Mouse (Mus musculus) E14TG2a.4 (cell line): ENCODE measurements at regions not wholly inside any gene's neighbourhood (a gene's known extent, or its start where the extent isn't known, plus 50 kb on each side); places are given as distances from the start of the nearest gene placed in this dataset.

ENCODE experiments used
- H3K27me3 ChIP-seq: 2 replicates; pipeline ENCODE4 v1.6.1; 2014; ENCODE audit warnings: low read length, control low read depth; ENCODE audit not compliant: insufficient read depth
- H3K36me3 ChIP-seq: 2 replicates; pipeline ENCODE4 v1.6.1; 2014; ENCODE audit warnings: low read length, control low read depth; ENCODE audit not compliant: insufficient read depth
- H3K4me1 ChIP-seq: replicated peaks from 2 replicates; pipeline ENCODE4 v1.6.1; 2014; ENCODE audit warnings: low read depth, low read length, control low read depth
- H3K4me3 ChIP-seq: replicated peaks from 2 replicates; pipeline ENCODE4 v1.5.1; 2014; ENCODE audit warnings: mild to moderate bottlenecking, low read length
- H3K9me3 ChIP-seq: 2 replicates; pipeline ENCODE4 v1.6.1; 2014; ENCODE audit warnings: low read length, control low read depth
- CTCF ChIP-seq: conservative IDR thresholded peaks from 2 replicates; pipeline ENCODE4 v1.5.1; 2014; ENCODE audit warnings: low read length
- NANOG ChIP-seq: IDR thresholded peaks from 2 replicates; pipeline ENCODE4 v1.6.1; 2014; ENCODE audit warnings: borderline replicate concordance, low read length, mixed read lengths
- POU5F1 ChIP-seq: IDR thresholded peaks from 2 replicates; pipeline ENCODE4 v1.6.1; 2014; ENCODE audit warnings: low read length, borderline replicate concordance

- H3K4me3 ChIP-seq = no peak overlapping the region
- peaks cover 19% of the 10 kb centered on the region for H3K4me1 ChIP-seq
- H3K27me3 ChIP-seq = 0 out of 2 replicates have a peak, but pooled peaks cover 7% of the 10 kb centered on the region
- H3K36me3 ChIP-seq = no peaks in the 10 kb centered on the region
- TF ChIP-seq NANOG = no peak
- TF ChIP-seq POU5F1 = no peak
- TF ChIP-seq CTCF = no peak
- peaks cover 4% of the 10 kb centered on the region; the same call in 1 of the 2 replicates for H3K9me3 ChIP-seq
These were observed 87.9 kb upstream of the Trpm1 start for GRCm38 (mm10) chr7:64065529-64066247.

GRCm38 (mm10) chr7:64064460-64065241 is 89.0 kb upstream of the Trpm1 start:
- H3K27me3 ChIP-seq = 0 out of 2 replicates have a peak, but pooled peaks cover 7% of the 10 kb centered on the region
- TF ChIP-seq NANOG (no peak), CTCF (no peak), POU5F1 (no peak)
- no peaks in the 10 kb centered on the region for H3K36me3 ChIP-seq
- no peak overlapping the region for H3K4me3 ChIP-seq
- H3K9me3 ChIP-seq = peaks cover 4% of the 10 kb centered on the region; the same call in 1 of the 2 replicates
- H3K4me1 ChIP-seq = peaks cover 19% of the 10 kb centered on the region

- Histone ChIP-seq H3K4me1 (peaks cover 36% of the 10 kb centered on the region), H3K36me3 (no peaks in the 10 kb centered on the region), H3K4me3 (no peak overlapping the region), H3K9me3 (peaks cover 4% of the 10 kb centered on the region; the same call in 1 of the 2 replicates), H3K27me3 (0 out of 2 replicates have a peak, but pooled peaks cover 4% of the 10 kb centered on the region)
- TF ChIP-seq CTCF (no peak), POU5F1 (no peak), NANOG (no peak)
These were observed 92.5 kb upstream of the Trpm1 start for GRCm38 (mm10) chr7:64061170-64061569.

- peaks cover 30% of the 10 kb centered on the region for H3K4me1 ChIP-seq
- H3K36me3 ChIP-seq = no peaks in the 10 kb centered on the region
- H3K27me3 ChIP-seq = 0 out of 2 replicates have a peak, but pooled peaks cover 8% of the 10 kb centered on the region
- H3K4me3 ChIP-seq = no peak overlapping the region
- TF ChIP-seq CTCF (no peak), POU5F1 (no peak), NANOG (no peak)
- H3K9me3 ChIP-seq = peaks cover 4% of the 10 kb centered on the region; the same call in 1 of the 2 replicates
These were observed 93.1 kb upstream of the Trpm1 start for GRCm38 (mm10) chr7:64060582-64060981.

GRCm38 (mm10) chr7:64060051-64060450 is 93.6 kb upstream of the Trpm1 start:
- Histone ChIP-seq H3K9me3 (peaks cover 4% of the 10 kb centered on the region; the same call in 1 of the 2 replicates), H3K4me3 (no peak overlapping the region), H3K4me1 (peaks cover 26% of the 10 kb centered on the region), H3K36me3 (no peaks in the 10 kb centered on the region), H3K27me3 (0 out of 2 replicates have a peak, but pooled peaks cover 9% of the 10 kb centered on the region)
- TF ChIP-seq NANOG (no peak), CTCF (peak; percentile 67), POU5F1 (no peak)

- Histone ChIP-seq H3K4me3 (0 out of 2 replicates have a peak overlapping the region, but pooled peaks have one; percentile 20), H3K4me1 (peaks cover 32% of the 10 kb centered on the region), H3K9me3 (peaks cover 4% of the 10 kb centered on the region; the same call in 1 of the 2 replicates), H3K27me3 (peaks cover 16% of the 10 kb centered on the region), H3K36me3 (no peaks in the 10 kb centered on the region)
- no peak for TF ChIP-seq POU5F1
- no peak for TF ChIP-seq NANOG
- no peak for TF ChIP-seq CTCF
These were observed 95.3 kb upstream of the Trpm1 start for GRCm38 (mm10) chr7:64058282-64058872.

- TF ChIP-seq NANOG (no peak), POU5F1 (no peak), CTCF (no peak)
- 0 out of 2 replicates have a peak overlapping the region, but pooled peaks have one; percentile 20 for H3K4me3 ChIP-seq
- peaks cover 21% of the 10 kb centered on the region for H3K27me3 ChIP-seq
- peaks cover 4% of the 10 kb centered on the region; the same call in 1 of the 2 replicates for H3K9me3 ChIP-seq
- peaks cover 37% of the 10 kb centered on the region for H3K4me1 ChIP-seq
- H3K36me3 ChIP-seq = no peaks in the 10 kb centered on the region
These were observed 95.8 kb upstream of the Trpm1 start for GRCm38 (mm10) chr7:64057873-64058272.

- Histone ChIP-seq H3K9me3 (0 out of 2 replicates have a peak, but pooled peaks cover under 1% of the 10 kb centered on the region), H3K4me1 (peaks cover 43% of the 10 kb centered on the region), H3K27me3 (peaks cover 24% of the 10 kb centered on the region), H3K4me3 (no peak overlapping the region), H3K36me3 (no peaks in the 10 kb centered on the region)
- TF ChIP-seq POU5F1 (no peak), NANOG (no peak), CTCF (no peak)
These were observed 97.1 kb upstream of the Trpm1 start for GRCm38 (mm10) chr7:64056498-64056897.
